Mouse (Mus musculus): ENCODE measurements around the gene Tssk3. TPM values are rescaled to one million over a fixed set of nuclear protein-coding genes. Genes with fewer than 3 reads are reported as not detected.
"Not testable (repeated sequence)": the region's sequence is repeated elsewhere in the genome, so short reads cannot be mapped to it uniquely, and the experiment has no call there.

Gene Tssk3
- polyA plus RNA-seq, 1 experiment = not detected

DNA sequence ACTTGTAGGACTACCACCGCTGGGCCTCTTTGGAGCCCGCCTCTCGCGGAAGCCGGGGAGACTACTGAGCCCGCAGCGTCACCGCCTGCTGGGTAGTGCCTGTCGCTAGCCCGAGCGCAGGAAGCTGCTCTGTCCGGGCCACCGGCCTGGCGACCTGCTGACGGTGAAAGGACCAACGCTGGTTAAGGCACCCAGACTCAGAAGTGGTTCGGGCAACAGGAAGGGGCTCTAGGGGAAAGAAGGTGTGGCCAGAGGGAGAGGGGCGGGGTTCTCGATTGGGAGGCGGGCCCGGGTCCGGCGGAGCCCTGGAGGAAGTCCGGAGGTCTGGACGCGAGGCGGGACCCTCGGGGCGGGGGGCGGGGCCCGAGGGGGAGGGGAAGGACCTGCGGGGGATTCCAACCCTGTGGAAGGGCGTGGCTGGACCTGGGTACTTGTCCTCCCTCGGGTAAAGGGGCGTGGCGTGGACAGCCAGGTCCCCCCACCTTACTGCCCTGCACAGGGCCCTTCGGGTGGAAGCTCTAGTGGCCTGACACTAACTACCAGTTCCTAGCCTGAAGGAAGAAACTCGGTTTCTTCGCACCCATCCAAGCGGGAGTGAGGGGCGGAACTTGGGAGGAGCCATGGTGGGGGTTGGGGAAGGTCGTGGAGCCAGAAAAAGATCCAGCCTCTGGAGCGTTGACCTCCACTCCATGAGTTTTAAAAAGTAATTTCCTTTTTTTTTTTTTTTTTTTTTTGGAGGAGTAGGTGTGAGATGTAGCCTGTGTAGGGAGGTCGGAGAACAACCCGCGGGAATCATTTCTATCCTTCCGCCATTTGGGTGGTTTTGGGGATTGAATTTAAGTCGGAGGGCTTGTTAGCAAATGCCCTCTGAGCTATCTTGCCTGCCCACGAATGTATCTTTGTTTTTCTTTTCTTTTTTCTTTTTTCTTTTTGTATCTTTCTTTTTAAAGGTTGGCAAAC, 10.1 kb upstream of the Tssk3 start:
- DNase-seq (ENCODE audit: low spot score) = peak; percentile 79

DNA sequence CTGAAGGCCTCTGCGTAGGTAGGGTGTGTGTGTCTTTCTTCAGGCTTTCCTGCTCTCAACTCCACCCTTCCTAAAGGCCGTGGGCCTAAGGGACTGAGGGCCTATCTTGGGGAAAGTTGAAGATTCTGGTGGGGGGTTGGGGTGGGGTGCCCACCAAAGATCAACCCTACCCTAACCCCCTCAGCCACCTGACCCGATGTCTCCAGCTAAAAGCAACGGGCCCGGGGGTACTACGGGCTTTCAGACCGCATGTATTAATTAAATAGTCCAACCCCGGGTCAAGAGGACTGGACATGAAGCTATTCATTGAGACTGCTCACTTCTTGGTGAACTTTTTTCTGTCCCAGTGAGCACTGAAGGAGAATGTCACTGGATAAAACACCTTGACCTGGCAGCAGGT, 9.2 kb upstream of the Tssk3 start:
- DNase-seq (ENCODE audit: low spot score) = no peak

DNA sequence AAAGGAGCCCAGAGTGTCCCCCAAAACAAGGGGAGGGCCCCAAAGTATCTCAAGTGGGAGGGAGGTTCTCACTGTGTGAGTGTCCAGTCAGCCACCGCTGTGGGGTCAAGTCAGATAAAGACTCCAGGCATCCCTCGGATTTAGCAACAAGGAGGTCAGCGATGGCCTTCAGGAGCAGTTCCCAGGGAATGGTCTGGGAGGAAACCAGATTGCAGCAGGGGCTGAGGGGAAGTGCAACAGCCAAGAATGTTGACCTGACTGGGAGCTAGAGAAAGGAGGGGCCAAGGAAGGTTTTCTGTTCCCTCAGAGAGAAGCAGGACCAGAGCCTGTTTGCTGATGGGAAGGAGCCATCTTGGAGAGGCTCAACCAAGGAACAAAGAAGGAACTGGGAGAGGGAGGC, 8.1 kb upstream of the Tssk3 start:
- DNase-seq (ENCODE audit: low spot score) = no peak

DNA sequence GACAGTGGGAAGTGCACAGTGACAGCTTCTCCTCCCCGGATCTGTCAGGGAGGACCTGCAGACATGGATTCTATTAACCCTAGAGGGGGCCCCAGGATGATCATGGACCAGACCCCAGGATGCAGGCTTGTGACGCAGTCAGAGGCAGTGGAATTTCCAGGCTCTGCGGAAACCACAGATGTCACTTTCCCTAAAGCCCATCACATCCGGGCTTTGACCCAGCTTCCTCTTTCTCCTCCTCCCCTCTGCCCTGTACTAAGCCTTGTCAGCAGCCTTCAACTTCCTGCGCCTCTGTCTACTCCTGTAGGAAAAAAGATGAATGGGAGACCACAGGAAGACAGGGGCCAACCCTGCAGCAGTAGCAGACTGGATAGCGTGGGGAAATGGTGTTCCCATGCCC, 5.8 kb upstream of the Tssk3 start:
- no peak for DNase-seq (ENCODE audit: low spot score)

DNA sequence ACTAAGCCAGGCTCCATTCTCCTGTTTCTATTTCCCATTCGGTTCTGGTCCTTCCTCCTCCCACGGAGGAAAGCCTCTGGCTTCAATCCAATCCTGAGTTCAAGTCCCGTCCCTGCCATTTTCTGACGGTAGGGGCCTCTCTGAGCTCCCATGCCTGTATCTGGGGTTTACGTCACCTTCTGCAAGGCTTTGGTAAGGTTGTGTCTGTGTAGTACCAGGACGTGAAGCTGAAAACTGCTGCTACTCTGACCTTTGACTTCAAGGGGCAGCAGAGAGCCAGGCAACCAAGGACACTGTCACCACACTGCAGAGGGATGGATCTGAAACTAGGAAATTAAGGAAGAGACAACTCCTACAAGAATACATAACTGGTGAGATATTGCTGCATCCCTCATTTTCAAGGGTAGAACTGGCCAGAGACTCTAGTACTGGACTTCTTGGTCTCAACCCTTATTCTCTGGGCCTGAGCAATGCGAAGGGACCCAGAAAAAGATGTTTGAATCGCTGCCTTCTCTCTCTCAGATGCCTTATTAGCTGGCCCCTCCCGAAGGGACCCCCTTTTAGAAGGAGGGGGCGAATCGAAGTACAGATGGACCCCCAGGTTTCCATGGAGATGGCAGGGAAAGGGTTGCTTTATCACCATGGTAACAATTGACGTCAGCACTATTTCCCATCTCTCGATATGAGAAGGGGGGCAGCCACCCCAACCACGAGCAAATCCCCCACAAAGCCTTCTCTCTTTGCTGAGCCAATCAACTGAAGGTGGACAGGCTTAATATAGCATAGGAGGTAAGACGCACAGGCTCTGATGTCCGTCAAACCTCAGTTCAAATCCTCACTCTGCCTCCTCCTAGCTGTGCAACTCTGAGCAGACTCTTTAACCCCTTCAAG, 5.1 kb upstream of the Tssk3 start:
- no peak for DNase-seq (ENCODE audit: low spot score)

DNA sequence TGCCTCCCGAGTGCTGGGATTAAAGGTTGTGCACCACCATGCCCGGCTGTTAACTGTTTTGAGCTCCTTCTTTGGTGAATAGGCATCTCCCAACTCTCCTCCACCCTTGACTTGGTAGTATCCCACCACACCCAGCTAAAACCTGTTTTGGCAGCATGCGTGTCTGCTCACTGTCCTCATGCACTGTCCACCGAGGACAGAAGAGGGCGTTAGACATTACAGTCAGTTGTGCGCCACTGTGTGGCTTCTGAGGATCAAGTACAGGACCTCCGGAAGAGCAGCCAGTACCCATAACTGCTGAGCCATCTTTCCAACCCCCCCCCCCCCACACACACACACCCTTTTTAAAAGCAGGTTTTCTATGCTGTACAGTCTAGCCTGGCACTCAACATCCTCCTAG, 3.9 kb upstream of the Tssk3 start:
- DNase-seq (ENCODE audit: low spot score) = no peak

DNA sequence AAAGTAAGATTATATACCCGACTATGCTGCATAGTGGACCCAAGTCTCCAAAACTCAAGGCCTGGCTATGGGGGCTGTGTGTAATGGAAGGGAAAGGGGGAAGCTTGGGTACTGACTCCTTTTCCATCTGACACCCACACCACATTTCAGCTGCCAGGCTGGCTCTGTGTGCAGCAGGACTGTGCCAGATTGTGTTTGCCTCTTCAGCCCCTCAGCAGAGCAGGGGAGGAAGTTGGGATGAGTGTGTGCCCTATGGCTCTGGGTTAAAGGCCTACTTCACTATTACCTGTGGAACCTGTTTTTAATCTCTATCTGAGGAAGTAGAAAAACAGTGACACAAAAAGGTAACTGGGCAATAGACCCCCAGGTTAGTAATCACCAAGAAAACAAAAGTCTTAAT, 9.7 kb downstream of the Tssk3 start:
- no peak for DNase-seq (ENCODE audit: low spot score)

DNA sequence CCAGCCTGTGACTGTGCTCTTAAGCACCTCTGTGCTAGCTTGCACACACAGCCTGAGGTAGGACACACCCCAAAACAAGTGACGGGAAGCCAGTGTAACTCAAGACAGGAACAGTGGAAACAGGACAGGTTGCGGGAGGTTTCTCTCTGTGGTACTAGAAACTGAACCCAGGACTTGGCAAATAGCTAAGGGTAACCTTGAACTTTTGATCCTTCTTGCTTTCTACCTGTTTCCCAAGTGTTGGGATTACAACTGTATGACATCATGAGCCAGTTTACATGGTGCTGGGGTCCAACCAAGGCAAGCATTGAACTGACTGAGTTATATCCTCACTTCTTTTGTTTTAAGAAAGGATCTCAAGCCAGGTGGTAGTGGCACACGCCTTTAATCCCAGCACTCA, 11.0 kb downstream of the Tssk3 start:
- no peak for DNase-seq (ENCODE audit: low spot score)

DNA sequence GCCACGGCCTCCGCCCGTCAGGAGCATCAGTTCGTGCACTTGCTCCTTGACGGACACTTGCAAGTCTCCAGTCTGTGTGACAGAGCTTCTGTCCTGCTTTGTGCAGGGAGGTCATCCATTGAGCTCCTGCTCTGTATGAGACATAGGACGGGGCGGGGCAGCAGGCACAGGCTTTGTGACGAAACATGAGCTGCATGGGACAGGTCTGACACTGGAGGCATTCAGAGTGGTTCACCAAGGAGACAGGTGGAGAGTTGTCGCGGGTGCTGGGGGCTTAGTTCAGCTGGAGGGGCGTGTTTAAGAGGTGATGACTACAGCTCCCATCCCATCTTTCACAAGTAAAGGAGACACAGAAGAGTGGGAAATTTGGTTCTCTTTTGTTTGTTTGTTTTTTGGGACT, 14.8 kb downstream of the Tssk3 start:
- no peak for DNase-seq (ENCODE audit: low spot score)

DNA sequence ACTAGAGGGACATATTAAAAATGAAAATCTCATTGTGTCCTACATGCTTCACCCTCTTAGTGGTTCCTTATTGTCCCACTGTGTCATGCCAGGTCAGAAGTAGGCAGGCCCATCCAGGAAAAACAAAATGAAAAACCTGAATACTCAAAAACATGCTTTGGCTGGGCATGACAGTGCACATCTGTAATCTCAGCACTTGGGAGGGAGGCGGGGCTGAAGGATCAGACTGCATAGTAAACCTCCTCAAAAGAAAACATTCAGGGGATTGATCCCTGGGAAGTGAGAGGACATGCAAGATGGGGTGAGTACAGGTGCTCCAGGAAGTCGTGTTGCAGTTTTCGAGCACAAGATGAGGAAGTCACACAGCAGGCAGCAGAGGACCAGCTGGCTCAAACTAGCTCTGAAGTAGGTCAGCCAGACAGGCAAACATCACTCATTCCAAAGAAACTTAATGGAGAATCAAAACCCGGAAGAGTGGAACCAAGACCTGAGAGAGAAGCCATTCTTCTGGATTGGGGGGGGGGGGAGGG, 26.5 kb downstream of the Tssk3 start:
- DNase-seq (ENCODE audit: low spot score) = no peak

DNA sequence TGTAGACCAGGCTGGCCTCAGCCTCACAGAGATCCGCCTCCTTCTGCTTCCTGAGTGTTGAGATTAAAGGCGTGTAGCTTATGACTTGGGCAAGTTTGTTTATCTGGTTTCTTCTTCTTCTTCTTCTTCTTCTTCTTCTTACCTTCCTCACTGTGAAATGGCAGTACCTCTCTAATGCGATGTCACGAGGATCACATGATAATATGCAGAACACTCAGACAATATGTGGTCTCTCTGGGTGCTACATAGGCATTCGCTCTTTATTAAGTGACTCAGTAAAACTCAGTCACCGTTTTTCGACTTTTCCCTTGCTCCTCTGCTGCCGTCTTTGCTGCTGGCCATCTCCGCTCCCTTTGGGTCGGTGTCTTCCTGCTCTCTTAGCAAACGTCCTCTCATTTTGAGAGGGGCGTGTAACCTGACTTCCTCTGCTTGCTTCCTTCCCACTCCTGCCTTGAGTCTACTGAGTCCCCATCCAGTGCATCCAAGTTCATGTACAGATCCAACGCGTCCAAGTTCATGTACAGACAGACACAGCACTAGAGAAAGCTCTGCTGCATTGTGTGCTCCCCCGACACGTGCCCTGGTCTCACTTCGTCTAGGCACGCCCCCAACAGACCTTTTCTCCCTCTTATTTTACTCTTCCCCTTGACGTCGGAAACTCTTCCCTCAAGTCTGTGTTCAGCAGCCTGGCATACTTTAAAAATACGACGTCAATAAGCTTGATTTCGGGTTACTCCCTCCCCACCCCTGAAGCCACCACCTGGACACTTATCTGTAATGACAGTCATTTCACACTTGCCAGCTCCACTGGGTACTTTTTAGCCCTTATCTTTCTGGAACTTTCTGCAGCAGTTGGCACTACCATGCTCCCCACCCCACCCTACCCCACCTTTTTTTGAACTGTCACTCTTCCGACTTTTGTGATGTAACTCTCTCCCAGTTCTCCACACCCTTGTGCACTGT, 27.4 kb downstream of the Tssk3 start:
- DNase-seq (ENCODE audit: low spot score) = no peak

DNA sequence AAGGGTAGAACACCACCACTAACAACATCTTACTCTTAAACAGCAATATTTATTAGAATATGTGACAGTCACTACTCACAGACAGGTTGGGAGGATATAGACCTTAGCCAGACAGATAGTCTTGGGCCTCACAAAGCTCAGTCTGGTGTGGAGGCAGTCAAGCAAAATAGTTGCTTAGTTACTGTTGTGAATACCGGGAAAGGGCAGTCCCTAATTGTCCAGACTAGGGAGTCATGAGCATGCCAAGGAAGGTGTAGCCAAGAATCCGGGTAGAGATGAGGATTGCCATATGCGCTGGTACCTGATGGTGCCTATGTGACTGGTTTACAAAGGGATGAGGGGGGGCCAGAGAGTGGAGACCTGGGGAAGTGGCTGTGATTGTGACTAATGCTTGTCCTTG, 28.7 kb downstream of the Tssk3 start:
- DNase-seq (ENCODE audit: low spot score) = no peak

DNA sequence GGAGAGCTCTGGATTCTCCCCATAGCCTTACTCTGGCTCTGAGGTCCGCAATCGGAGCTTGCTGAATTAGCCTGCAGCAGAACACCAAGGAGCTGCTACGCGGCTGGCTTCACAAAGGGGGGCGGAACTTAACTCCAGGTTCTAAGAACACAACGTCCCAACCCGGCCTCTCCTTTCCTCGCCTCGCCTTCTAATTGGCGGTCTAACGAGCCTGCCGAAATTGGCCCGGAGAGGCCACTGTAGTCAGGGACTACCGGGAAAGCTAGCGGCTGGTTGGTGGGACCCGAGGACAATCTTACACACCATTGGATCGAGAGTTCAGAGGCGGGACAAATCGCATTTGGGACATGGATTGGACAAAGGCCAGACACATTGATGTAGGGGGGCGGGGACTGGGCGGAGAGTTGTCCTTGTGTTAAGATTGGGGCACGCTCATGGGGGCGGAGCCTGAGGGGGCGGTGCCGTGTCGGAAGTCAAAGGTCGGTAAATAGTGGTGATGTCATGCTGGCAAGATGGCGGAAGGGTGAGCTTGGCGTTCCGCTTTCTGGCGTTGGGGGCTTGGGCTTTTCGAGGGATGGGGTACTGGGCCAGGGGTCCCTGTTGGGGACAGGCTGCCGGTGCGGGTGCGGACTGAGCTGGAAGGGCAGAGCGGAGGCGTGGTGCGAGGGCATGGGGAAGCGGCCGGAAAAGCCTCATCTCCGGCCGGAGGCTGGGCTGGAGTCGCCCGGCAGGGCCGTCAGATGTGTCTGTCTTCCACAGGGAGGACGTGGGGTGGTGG, 29.4 kb downstream of the Tssk3 start, which contains the start of gene Bsdc1:
Gene Bsdc1 (plus strand): TSS at position 399 of the 778 bp plus-strand sequence.
- DNase-seq (ENCODE audit: low spot score) = peak; percentile 93

DNA sequence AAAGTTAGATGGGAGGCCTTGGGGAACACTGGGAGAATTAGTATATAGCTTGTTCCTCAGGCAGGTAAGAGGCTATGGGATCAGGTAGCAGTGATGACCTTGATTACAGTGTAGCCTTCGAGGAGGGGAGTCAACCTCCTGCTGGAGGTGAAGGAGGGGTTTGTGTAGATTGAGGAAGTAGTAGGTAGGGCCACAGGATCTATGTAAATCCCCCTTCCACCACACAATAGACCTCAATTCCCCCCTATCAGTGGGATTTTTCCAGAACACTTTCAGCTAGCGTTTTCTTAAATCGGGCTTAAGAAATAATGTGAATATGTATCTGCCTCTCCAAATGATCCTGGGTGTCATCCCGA, 30.0 kb downstream of the Tssk3 start:
- DNase-seq (ENCODE audit: low spot score) = no peak

DNA sequence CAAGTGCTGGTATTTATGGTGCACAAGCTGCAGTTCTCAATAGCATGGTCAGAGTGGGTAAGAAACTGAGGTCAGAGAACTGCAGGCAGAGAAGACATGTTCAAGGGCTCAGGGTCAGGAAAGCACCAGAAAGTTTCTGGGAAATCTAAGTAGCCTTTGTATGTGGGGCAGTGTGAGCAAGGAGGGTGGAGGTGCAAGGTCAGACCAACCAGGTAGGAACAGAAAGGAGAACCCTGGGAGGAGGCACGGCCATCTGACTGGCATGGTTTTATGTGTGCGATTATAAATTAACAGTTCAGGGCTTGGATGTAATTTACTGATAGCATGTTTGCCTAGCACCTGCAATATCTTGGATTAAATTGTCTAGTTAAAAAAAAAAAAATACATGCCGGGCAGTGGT, 31.1 kb downstream of the Tssk3 start:
- no peak for DNase-seq (ENCODE audit: low spot score)

DNA sequence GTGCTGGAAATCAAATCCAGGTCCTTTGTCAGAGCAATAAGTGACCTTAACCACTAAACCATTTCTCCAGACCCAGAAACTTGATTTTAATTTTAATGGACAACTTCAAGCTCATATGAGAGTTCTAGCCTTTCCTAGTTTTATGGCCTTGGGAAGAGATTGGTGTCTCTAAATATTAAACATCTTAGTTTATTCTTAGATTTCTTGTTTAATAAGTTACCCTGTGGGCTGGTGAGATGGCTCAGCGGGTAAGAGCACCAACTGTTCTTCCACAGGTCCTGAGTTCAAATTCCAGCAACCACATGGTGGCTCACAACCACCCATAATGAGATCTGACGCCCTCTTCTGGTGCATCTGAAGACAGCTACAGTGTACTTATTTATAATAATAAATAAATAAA, 33.5 kb downstream of the Tssk3 start:
- DNase-seq (ENCODE audit: low spot score) = not testable (repeated sequence)

DNA sequence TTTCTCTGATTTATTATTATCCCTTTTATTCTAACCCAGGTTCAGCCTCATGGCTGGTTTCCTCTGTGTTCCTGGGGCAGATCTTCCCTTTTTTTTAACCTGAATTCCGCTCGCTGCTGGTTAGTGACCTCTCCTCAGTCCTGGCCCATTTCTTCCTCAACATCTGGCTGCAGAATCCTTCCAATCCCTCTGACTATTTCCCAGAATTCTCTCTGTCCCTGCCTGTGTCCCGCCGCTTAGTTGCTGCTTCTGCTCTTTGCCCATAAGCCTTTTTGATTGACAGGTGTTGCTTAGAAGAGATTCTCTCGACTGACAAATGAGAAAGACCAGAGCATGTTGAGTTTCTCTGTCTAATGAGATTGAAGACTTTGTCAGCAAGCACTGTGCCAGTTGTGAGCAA, 34.7 kb downstream of the Tssk3 start:
- no peak for DNase-seq (ENCODE audit: low spot score)

DNA sequence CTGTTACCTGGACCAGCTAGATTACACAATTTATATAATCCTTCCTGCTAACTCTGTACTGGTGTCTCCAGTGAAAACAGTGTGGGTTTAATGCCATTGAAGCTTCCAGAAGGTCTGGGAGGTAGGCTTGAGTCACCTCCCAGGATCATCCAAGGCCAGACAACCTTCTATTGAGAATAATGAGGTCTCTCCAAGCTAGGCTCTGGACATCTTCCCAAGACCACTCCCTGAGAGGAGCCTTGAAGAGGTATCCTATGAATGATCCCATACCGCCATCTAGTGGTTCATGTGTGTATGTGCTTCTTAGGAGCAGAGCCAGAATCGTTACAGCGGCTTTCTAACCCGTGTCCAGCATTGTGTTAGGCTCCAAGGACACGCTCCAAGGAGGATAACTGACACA, 35.6 kb downstream of the Tssk3 start:
- DNase-seq (ENCODE audit: low spot score) = no peak

DNA sequence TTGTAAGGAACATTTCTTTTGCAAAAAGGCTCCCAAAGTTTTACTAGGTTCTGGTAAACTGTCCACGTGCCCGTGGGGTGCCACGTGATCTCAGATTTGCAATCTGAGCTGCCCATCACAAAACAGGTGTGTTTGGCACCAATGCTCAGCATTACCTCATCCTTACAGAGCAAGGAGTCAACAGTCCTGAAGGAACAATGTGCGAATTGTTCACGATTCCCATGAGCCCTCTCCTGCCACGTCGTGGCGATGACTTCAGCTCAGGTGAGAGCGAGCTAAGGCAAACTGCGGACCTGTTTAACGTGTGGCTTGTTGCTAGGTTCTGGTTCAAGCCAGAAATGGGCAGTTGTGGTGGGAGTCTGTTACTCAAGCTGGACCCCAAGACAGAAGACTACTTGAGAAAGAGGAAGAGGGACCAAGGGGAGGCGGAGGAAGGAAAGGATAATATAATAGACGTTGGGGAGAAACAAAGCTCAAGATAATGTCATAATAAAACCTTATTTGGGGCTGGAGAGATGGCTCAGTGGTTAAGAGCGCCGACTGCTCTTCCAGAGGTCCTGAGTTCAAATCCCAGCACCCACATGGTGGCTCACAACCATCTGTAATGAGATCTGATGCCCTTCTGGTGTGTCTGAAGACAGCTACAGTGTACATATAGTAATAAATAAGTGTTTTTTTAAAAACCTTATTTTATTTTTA, 39.2 kb downstream of the Tssk3 start:
- no peak for DNase-seq (ENCODE audit: low spot score)

DNA sequence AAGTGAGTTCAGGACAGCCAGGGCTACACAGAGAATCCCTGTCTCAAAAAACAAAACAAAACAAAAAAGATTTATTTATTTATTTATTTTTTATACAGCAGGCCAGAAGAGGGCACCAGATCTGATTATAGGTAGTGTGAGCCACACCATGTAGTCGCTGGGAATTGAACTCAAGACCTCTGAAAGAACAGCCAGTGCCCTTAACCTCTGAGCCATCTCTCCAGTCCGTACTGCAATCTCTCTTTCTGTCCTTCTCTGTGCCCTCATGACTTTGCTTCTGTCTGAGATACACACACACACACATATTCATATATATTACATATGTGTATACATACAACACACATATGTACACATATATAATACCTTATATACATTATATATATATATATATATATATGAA, 40.0 kb downstream of the Tssk3 start:
- DNase-seq (ENCODE audit: low spot score) = no peak

All from urinary bladder, adult 2 months (tissue).